Mouse (Mus musculus) ES-CJ7 (cell line): ENCODE measurements around the gene Smim14.

Source experiments
- DNase-seq: peaks from one replicate; pipeline ENCODE4 v3.0.0; 2011; ENCODE audit warnings: low read depth, low spot score

The Smim14 gene

DNA sequence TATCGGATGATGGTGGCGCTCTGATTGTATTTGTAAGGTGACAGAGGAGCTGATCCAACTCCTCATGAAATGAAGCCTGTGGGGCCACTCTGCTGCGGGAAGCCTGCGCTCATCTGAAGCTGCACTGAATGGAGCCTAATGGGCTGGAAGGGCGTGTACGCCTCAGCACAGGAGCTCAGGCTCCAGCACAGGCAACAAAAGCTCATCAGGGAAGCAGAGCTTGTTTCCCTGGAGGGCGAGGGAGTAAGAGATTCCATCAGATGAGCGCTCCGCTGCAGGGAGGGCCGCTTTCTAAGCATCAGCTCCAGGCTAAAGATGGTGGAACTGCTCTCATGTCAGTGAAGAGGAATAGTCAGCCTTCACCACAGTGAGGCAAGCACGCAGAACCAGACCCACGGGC, 129.0 kb downstream of the Smim14 start:
- DNase-seq = peak; percentile 53

DNA sequence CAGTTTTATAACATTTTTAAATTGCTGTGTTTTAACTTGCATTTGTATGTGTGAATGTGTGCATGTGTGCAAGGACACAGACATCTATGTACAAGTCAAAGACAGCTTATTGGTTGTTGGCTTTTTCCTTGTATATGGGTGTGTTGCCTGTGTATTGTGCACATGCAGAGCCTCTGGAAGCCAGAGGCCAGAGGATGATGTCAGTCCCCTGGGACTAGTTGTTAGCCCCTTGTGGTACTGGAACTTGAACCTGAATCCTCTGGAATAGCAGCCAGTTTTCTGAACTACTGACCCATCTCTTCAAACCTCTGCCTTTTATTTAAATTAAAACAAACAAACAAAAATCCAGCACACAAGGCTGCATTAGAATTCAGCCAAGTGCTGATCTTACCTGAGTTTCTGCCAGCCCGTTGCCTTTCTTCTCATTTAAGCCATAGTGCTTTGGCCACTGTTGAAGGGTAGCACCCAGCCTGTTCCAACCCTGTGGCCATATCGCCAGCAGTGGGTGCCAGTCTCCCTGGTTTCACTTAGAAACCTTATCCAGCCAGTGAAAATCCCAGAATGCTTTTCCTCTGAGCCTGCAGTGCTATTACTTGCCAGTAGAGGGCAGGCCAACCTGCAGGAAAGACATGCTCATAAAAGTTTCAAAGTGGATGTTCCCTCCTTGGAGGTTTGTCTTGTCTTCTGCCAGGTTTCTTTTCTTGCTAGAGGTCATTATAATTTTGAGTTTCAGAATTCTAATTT, 135.6 kb downstream of the Smim14 start:
- DNase-seq = peak; percentile 83
